Mouse (Mus musculus) neural tube, embryonic 12.5 days (tissue): Measurements from ENCODE around the gene Tspear. TPM values are rescaled to one million over a fixed set of nuclear protein-coding genes. Genes with fewer than 3 reads are reported as not detected.

Experiments used
- ATAC-seq: fragments of 200-750 bp; cut with Nextera tagmentation; 2 replicates; pipeline ENCODE4 v1.8.0; 2017; ENCODE audit warnings: low read depth, mild to moderate bottlenecking, moderate TSS enrichment, moderate library complexity; ENCODE audit not compliant: low FRiP score
- H3K27ac ChIP-seq: fragments of 300-500 bp; sonication (generic); 2 replicates; pipeline ENCODE4 v1.5.1; 2016
- H3K27me3 ChIP-seq: fragments of 300-500 bp; sonication (generic); replicated peaks from 2 replicates; pipeline ENCODE4 v1.6.1; 2016; ENCODE audit warnings: mild to moderate bottlenecking
- H3K36me3 ChIP-seq: fragments of 300-500 bp; sonication (generic); 2 replicates; pipeline ENCODE4 v1.6.1; 2016; ENCODE audit warnings: mild to moderate bottlenecking
- H3K4me1 ChIP-seq: fragments of 300-500 bp; sonication (generic); 2 replicates; pipeline ENCODE4 v1.6.1; 2016
- H3K4me2 ChIP-seq: fragments of 300-500 bp; sonication (generic); replicated peaks from 2 replicates; pipeline ENCODE4 v1.6.1; 2016; ENCODE audit warnings: mild to moderate bottlenecking
- H3K4me3 ChIP-seq: fragments of 300-500 bp; sonication (generic); 2 replicates; pipeline ENCODE4 v1.5.1; 2016
- H3K9ac ChIP-seq: fragments of 300-500 bp; sonication (generic); 2 replicates; pipeline ENCODE4 v1.6.1; 2016; ENCODE audit warnings: mild to moderate bottlenecking
- H3K9me3 ChIP-seq: fragments of 300-500 bp; sonication (generic); 2 replicates; pipeline ENCODE4 v1.6.1; 2016; ENCODE audit warnings: mild to moderate bottlenecking
- WGBS: fragments of 180-500 bp; shearing (Covaris S2); methylation state at CpG from one replicate; pipeline ENCODE4 v1.1.7; 2016; 5-methylcytosine and 5-hydroxymethylcytosine counted together
- polyA plus RNA-seq: library from polyadenylated mRNA; unstranded; fragments of >200 nt; fragmentation: Nextera tagmentation; extraction: Ambion mirVana; gene quantifications from 2 replicates; pipeline ENCODE4 v1.2.1, GENCODE M21; 2016

The Tspear gene
- polyA plus RNA-seq, 1 experiment from 2014 or later, result 1.2 TPM

- H3K4me3 ChIP-seq, result peak overlapping the region; percentile 51; the same call in 1 of the 2 replicates
- no peak overlapping the region for H3K27ac ChIP-seq
- H3K4me1 ChIP-seq, result peaks cover 12% of the 10 kb centered on the region; the same call in 1 of the 2 replicates
Measured at GRCm38 (mm10) chr10:77900903-77901818, 214.8 kb downstream of the Tspear start.

GRCm38 (mm10) chr10:77901871-77902210, 215.5 kb downstream of the Tspear start:
- H3K27ac ChIP-seq, result no peak overlapping the region
- H3K27me3 ChIP-seq, result 0 out of 2 replicates have a peak, but pooled peaks cover 4% of the 10 kb centered on the region
- no peaks in the 10 kb centered on the region for H3K9me3 ChIP-seq
- peaks cover 12% of the 10 kb centered on the region; the same call in 1 of the 2 replicates for H3K4me1 ChIP-seq
- peak overlapping the region; percentile 51 for H3K4me3 ChIP-seq
- ATAC-seq, result no peak; the same call in 1 of the 2 replicates
- H3K36me3 ChIP-seq, result no peaks in the 10 kb centered on the region
- H3K9ac ChIP-seq, result peak overlapping the region; percentile 59
- peak overlapping the region; percentile 83 for H3K4me2 ChIP-seq
- 3% methylated on average over 14 of the region's 14 CpGs for WGBS

More at GRCm38 (mm10) chr10:77900903-77901818, 214.8 kb downstream of the Tspear start:
- H3K9ac ChIP-seq, result peak overlapping the region; percentile 59; the same call in 1 of the 2 replicates
- no peak for ATAC-seq
- WGBS, result 85% methylated on average over 27 of the region's 27 CpGs
- H3K27me3 ChIP-seq, result 0 out of 2 replicates have a peak, but pooled peaks cover 4% of the 10 kb centered on the region
- peak overlapping the region; percentile 83 for H3K4me2 ChIP-seq
- H3K36me3 ChIP-seq, result no peaks in the 10 kb centered on the region
- H3K9me3 ChIP-seq, result no peaks in the 10 kb centered on the region

GRCm38 (mm10) chr10:77902211-77902893, 216.0 kb downstream of the Tspear start, which contains the start of gene Lrrc3:
Lrrc3 (minus strand) TSS chr10:77902536.
- peaks cover 12% of the 10 kb centered on the region; the same call in 1 of the 2 replicates for H3K4me1 ChIP-seq
- no peaks in the 10 kb centered on the region for H3K36me3 ChIP-seq
- peak within 1 kb of the TSS; percentile 59 for H3K9ac ChIP-seq
- H3K27me3 ChIP-seq, result 0 out of 2 replicates have a peak, but pooled peaks cover 4% of the 10 kb centered on the region
- H3K4me2 ChIP-seq, result peak within 1 kb of the TSS; percentile 83
- H3K4me3 ChIP-seq, result peak within 1 kb of the TSS; percentile 51
- H3K27ac ChIP-seq, result no peak within 1 kb of the TSS
- no peaks in the 10 kb centered on the region for H3K9me3 ChIP-seq
- peak; percentile 79 for ATAC-seq
- WGBS, result 1% methylated on average over 45 of the region's 46 CpGs

GRCm38 (mm10) chr10:77902894-77903715, 216.7 kb downstream of the Tspear start:
- Histone ChIP-seq H3K36me3 (no peaks in the 10 kb centered on the region), H3K27ac (no peak overlapping the region)

GRCm38 (mm10) chr10:77912605-77913004, 226.2 kb downstream of the Tspear start:
- Histone ChIP-seq H3K4me2 (no peak overlapping the region), H3K4me1 (no peaks in the 10 kb centered on the region), H3K9me3 (no peaks in the 10 kb centered on the region), H3K27ac (no peak overlapping the region), H3K36me3 (no peaks in the 10 kb centered on the region), H3K4me3 (no peak overlapping the region), H3K9ac (no peak overlapping the region), H3K27me3 (no peaks in the 10 kb centered on the region)
- WGBS, result 81% methylated on average over 7 of the region's 7 CpGs
- ATAC-seq, result no peak

More at GRCm38 (mm10) chr10:77902894-77903715, 216.7 kb downstream of the Tspear start:
- 6% methylated on average over 35 of the region's 35 CpGs for WGBS
- Histone ChIP-seq H3K9ac (peak overlapping the region; percentile 59), H3K4me2 (peak overlapping the region; percentile 83), H3K4me1 (peaks cover 12% of the 10 kb centered on the region; the same call in 1 of the 2 replicates), H3K4me3 (peak overlapping the region; percentile 51), H3K27me3 (0 out of 2 replicates have a peak, but pooled peaks cover 4% of the 10 kb centered on the region), H3K9me3 (no peaks in the 10 kb centered on the region)
- ATAC-seq, result peak; percentile 89

- H3K4me2 ChIP-seq, result no peak overlapping the region
- no peak overlapping the region for H3K27ac ChIP-seq
- H3K9me3 ChIP-seq, result no peaks in the 10 kb centered on the region
- H3K27me3 ChIP-seq, result no peaks in the 10 kb centered on the region
- H3K4me3 ChIP-seq, result no peak overlapping the region
- H3K36me3 ChIP-seq, result no peaks in the 10 kb centered on the region
- ATAC-seq, result no peak
- 79% methylated on average over 4 of the region's 4 CpGs for WGBS
- H3K4me1 ChIP-seq, result no peaks in the 10 kb centered on the region
- no peak overlapping the region for H3K9ac ChIP-seq
Measured at GRCm38 (mm10) chr10:77913292-77913691, 226.9 kb downstream of the Tspear start.

GRCm38 (mm10) chr10:77916636-77917335, 230.4 kb downstream of the Tspear start:
- Histone ChIP-seq H3K4me3 (no peak overlapping the region), H3K27ac (no peak overlapping the region), H3K36me3 (no peaks in the 10 kb centered on the region), H3K9ac (no peak overlapping the region), H3K4me2 (no peak overlapping the region), H3K4me1 (no peaks in the 10 kb centered on the region), H3K27me3 (no peaks in the 10 kb centered on the region), H3K9me3 (no peaks in the 10 kb centered on the region)
- ATAC-seq, result no peak
- WGBS, result 65% methylated on average over 8 of the region's 8 CpGs

- no peak for ATAC-seq
- H3K4me2 ChIP-seq, result no peak overlapping the region
- WGBS, result 77% methylated on average over 5 of the region's 5 CpGs
Measured at GRCm38 (mm10) chr10:77921009-77921408, 234.6 kb downstream of the Tspear start.

GRCm38 (mm10) chr10:77922681-77923080, 236.3 kb downstream of the Tspear start:
- H3K36me3 ChIP-seq, result no peaks in the 10 kb centered on the region
- WGBS, result 69% methylated on average over 4 of the region's 4 CpGs
- H3K4me2 ChIP-seq, result no peak overlapping the region
- H3K9ac ChIP-seq, result no peak overlapping the region
- no peaks in the 10 kb centered on the region for H3K9me3 ChIP-seq
- H3K4me3 ChIP-seq, result no peak overlapping the region
- ATAC-seq, result no peak
- no peaks in the 10 kb centered on the region for H3K4me1 ChIP-seq
- H3K27ac ChIP-seq, result no peak overlapping the region
- no peaks in the 10 kb centered on the region for H3K27me3 ChIP-seq

More at GRCm38 (mm10) chr10:77921009-77921408, 234.6 kb downstream of the Tspear start:
- no peak overlapping the region for H3K27ac ChIP-seq
- H3K9me3 ChIP-seq, result no peaks in the 10 kb centered on the region
- no peaks in the 10 kb centered on the region for H3K36me3 ChIP-seq
- H3K4me1 ChIP-seq, result no peaks in the 10 kb centered on the region
- no peak overlapping the region for H3K9ac ChIP-seq
- no peak overlapping the region for H3K4me3 ChIP-seq
- no peaks in the 10 kb centered on the region for H3K27me3 ChIP-seq

- H3K4me3 ChIP-seq, result no peak overlapping the region
- no peak overlapping the region for H3K4me2 ChIP-seq
- H3K4me1 ChIP-seq, result no peaks in the 10 kb centered on the region
- WGBS, result 49% methylated on average over 7 of the region's 7 CpGs
- no peaks in the 10 kb centered on the region for H3K36me3 ChIP-seq
- H3K9me3 ChIP-seq, result no peaks in the 10 kb centered on the region
- H3K27ac ChIP-seq, result no peak overlapping the region
- no peak for ATAC-seq
- no peak overlapping the region for H3K9ac ChIP-seq
- H3K27me3 ChIP-seq, result no peaks in the 10 kb centered on the region
Measured at GRCm38 (mm10) chr10:77926140-77926539, 239.8 kb downstream of the Tspear start.

GRCm38 (mm10) chr10:77927375-77927774, 241.0 kb downstream of the Tspear start:
- ATAC-seq, result no peak
- H3K4me2 ChIP-seq, result no peak overlapping the region
- H3K27me3 ChIP-seq, result no peaks in the 10 kb centered on the region
- no peaks in the 10 kb centered on the region for H3K36me3 ChIP-seq
- WGBS, result 94% methylated on average over 10 of the region's 10 CpGs
- no peaks in the 10 kb centered on the region for H3K9me3 ChIP-seq
- no peak overlapping the region for H3K4me3 ChIP-seq
- H3K9ac ChIP-seq, result no peak overlapping the region
- H3K4me1 ChIP-seq, result no peaks in the 10 kb centered on the region
- no peak overlapping the region for H3K27ac ChIP-seq
